Mouse (Mus musculus) brain, embryonic 18.5 days (tissue): Measurements from ENCODE around the gene Col1a1.
"Not testable (repeated sequence)": the region's sequence is repeated elsewhere in the genome, so short reads cannot be mapped to it uniquely, and the experiment has no call there.

Experiments
- DNase-seq: peaks from one replicate; pipeline ENCODE4 v3.0.0-alpha.2; 2012; ENCODE audit warnings: low read depth, low spot score

Gene Col1a1

GRCm38 (mm10) chr11:94937787-94938186 lies 1.8 kb downstream of the Col1a1 start:
- DNase-seq, result no peak

GRCm38 (mm10) chr11:94938296-94938695 lies 2.3 kb downstream of the Col1a1 start:
- no peak for DNase-seq

- DNase-seq, result no peak
Observed at GRCm38 (mm10) chr11:94939280-94939679, 3.3 kb downstream of the Col1a1 start.

GRCm38 (mm10) chr11:94941121-94941520 lies 5.1 kb downstream of the Col1a1 start:
- no peak for DNase-seq

- DNase-seq, result no peak
Observed at GRCm38 (mm10) chr11:94941776-94942175, 5.8 kb downstream of the Col1a1 start.

- DNase-seq, result no peak
Observed at GRCm38 (mm10) chr11:94942282-94943023, 6.4 kb downstream of the Col1a1 start.

GRCm38 (mm10) chr11:94943054-94943453 lies 7.0 kb downstream of the Col1a1 start:
- no peak for DNase-seq

- no peak for DNase-seq
Observed at GRCm38 (mm10) chr11:94944295-94944694, 8.3 kb downstream of the Col1a1 start.

GRCm38 (mm10) chr11:94945236-94945635 lies 9.2 kb downstream of the Col1a1 start:
- DNase-seq, result no peak

GRCm38 (mm10) chr11:94952169-94952568 lies 16.1 kb downstream of the Col1a1 start:
- DNase-seq, result no peak

- no peak for DNase-seq
Observed at GRCm38 (mm10) chr11:94955103-94955502, 19.1 kb downstream of the Col1a1 start.

- no peak for DNase-seq
Observed at GRCm38 (mm10) chr11:94957693-94958064, 21.7 kb downstream of the Col1a1 start.

GRCm38 (mm10) chr11:94958065-94958858 lies 22.2 kb downstream of the Col1a1 start:
- no peak for DNase-seq

GRCm38 (mm10) chr11:94962534-94963101 lies 26.6 kb downstream of the Col1a1 start:
- no peak for DNase-seq

- no peak for DNase-seq
Observed at GRCm38 (mm10) chr11:94967419-94967818, 31.4 kb downstream of the Col1a1 start, which contains the start of gene Hils1. Hils1 (plus strand) TSS chr11:94967593.

- DNase-seq, result no peak
Observed at GRCm38 (mm10) chr11:94968187-94968586, 32.2 kb downstream of the Col1a1 start.

GRCm38 (mm10) chr11:94969709-94970108 lies 33.7 kb downstream of the Col1a1 start:
- not testable (repeated sequence) for DNase-seq

- no peak for DNase-seq
Observed at GRCm38 (mm10) chr11:94970210-94970943, 34.4 kb downstream of the Col1a1 start.

GRCm38 (mm10) chr11:94971895-94972615 lies 36.0 kb downstream of the Col1a1 start:
- no peak for DNase-seq

- DNase-seq, result no peak
Observed at GRCm38 (mm10) chr11:94972887-94973286, 36.9 kb downstream of the Col1a1 start.

GRCm38 (mm10) chr11:94973313-94973712 lies 37.3 kb downstream of the Col1a1 start:
- DNase-seq, result no peak
